Mouse (Mus musculus) lung, adult 2 months (tissue): Measurements from ENCODE around the gene Mlycd.

Experiments used
- CTCF ChIP-seq: fragments of 200-500 bp; IDR thresholded peaks from 2 replicates; pipeline ENCODE4 v1.5.1; 2011; ENCODE audit warnings: mild to moderate bottlenecking, low read length, control low read depth; ENCODE audit not compliant: insufficient read depth
- POLR2A ChIP-seq: fragments of 200-500 bp; IDR thresholded peaks from 2 replicates; pipeline ENCODE4 v1.6.1; 2011; ENCODE audit warnings: low read depth, mild to moderate bottlenecking, control low read depth, low read length, borderline replicate concordance; ENCODE audit errors: extremely low read depth

DNA sequence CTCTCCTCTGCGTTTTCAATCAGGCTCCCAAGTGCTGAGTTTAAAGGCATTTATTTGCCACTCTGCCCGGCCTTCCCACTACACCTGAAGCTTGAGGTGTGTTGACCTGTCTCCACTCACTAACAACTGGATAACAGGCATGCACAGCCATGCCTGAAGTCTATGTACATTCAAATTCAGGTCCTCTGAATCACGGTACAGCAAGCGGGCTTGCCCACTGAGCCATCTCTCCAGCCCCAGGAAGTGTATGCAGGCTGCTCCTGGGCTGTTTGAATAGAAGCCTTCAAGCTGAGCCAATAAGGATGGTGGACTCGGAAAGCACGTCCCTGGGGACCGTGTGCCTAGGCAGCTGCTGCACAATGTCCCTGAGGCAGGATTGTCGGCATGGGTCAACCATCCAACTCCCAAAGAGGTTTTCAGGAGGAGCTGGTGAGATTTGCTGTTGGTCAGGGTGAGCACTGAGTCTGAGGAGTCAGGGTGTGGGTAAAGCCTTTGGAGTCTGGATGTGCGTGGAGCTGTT is 27.0 kb downstream of the Mlycd start:
- TF ChIP-seq CTCF: no peak
- TF ChIP-seq POLR2A: no peak
